Mouse (Mus musculus): Measurements from ENCODE around the gene Ccdc71l.

DNA sequence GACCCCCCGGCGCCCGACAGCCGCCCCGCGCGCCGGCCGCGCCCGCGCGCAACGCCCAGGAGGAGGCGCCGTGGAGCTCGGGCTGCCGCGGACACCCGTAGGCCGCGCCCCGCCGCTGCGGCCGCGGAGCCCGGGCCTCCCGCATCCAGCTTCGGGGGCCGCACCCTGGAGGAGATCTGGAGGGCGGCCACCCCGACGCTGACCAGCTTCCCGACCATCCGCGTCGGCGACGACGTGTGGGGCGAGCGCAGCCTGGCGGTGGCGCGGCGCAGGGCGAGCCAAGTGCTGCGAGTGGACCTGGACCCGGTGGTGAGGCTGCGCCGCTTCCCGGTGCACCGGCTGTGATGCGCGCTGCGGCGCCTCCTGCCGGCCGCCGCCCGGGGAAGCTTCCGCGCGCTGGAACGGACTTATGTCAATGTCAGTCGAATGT lies 807 bp downstream of the Ccdc71l start:
- TF ChIP-seq HCFC1 (IDR thresholded peaks at IDR 0.05; ENCODE audit: borderline replicate concordance, insufficient read depth, low read length) (no peak), CHD2 (IDR thresholded peaks at IDR 0.05; ENCODE audit: low read depth, low read length) (no peak), MAFK (IDR thresholded peaks at IDR 0.05; ENCODE audit: insufficient read depth, low read depth, low read length) (no peak), ZC3H11A (IDR thresholded peaks at IDR 0.05; ENCODE audit: borderline replicate concordance, low read depth, low read length) (no peak), ZNF384 (IDR thresholded peaks at IDR 0.05; ENCODE audit: low read depth, low read length) (no peak)

Data from ES-E14 (cell line).